Mouse (Mus musculus) bone marrow, adult 2 months (tissue): ENCODE measurements around the gene Lama5. TPM values are rescaled to one million over a fixed set of nuclear protein-coding genes. Genes with fewer than 3 reads are reported as not detected.

Experiments used
- H3K27ac ChIP-seq: fragments of 200-500 bp; 2 replicates; pipeline ENCODE4 v1.5.1; 2012; ENCODE audit warnings: low read depth, mild to moderate bottlenecking, control low read depth, inconsistent platforms, low read length; ENCODE audit not compliant: control insufficient read depth, poor library complexity, insufficient read depth
- H3K4me1 ChIP-seq: fragments of 200-500 bp; 2 replicates; pipeline ENCODE4 v1.6.1; 2011; ENCODE audit warnings: low read length; ENCODE audit not compliant: control insufficient read depth, insufficient read depth
- H3K4me3 ChIP-seq: fragments of 200-500 bp; replicated peaks from 2 replicates; pipeline ENCODE3; 2011; ENCODE audit warnings: mild to moderate bottlenecking, low read depth, low read length, control low read depth; ENCODE audit not compliant: control insufficient read depth
- CTCF ChIP-seq: fragments of 200-500 bp; IDR thresholded peaks from 2 replicates; pipeline ENCODE4 v1.5.1; 2011; ENCODE audit warnings: low read length, control low read depth; ENCODE audit not compliant: control insufficient read depth, insufficient read depth
- POLR2A ChIP-seq: fragments of 200-500 bp; IDR thresholded peaks from 2 replicates; pipeline ENCODE4 v1.6.1; 2011; ENCODE audit warnings: low read depth, mild to moderate bottlenecking, control low read depth, low read length, borderline replicate concordance; ENCODE audit not compliant: control insufficient read depth
- WGBS: fragments of 180-500 bp; shearing (Covaris S2); methylation state at CpG from one replicate; pipeline ENCODE4 v1.1.7; 2018; 5-methylcytosine and 5-hydroxymethylcytosine counted together
- polyA plus RNA-seq: library from polyadenylated mRNA; stranded (reverse); fragments of >200 nt; gene quantifications from 2 replicates; pipeline ENCODE4 v1.2.4, GENCODE M21; 2011; ENCODE audit warnings: low replicate concordance; ENCODE audit not compliant: missing spikeins, insufficient read depth, insufficient read length

Lama5 gene
- polyA plus RNA-seq, 1 experiment = 1.5 TPM

DNA sequence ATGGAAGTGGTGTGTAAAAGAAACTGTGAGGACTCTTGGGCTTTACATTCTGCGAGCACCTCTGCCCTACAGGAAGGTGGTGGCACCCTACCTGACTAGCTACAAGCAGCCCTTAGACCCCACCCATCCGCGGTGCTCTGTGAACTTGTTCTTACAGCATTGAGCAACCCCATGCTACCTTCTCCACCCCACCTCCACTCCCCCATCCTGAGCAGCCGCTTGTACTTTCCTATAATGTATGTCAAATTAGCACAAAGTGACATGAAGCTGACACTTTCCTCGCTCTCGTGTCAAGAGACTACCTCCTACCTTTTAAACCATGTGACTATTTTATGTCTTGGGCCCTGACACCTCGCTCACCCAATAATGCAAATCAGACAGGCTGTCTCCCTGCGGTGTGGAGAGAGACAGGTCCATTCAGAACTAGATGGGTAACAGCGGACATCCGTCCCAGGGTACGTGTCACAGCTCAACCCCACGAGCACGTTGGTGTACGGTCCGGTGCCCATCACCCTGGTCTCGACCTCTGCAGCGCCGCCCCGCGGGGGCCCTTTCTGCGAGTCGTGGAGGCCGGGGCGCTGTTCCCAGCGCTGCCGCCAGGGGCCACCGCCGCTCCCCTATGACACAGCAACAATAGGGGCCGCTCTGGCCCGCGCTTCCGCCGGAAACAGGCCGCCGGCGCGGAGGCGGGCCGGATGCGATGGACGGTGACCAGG lies 54.7 kb downstream of the Lama5 start, which contains the start of gene Adrm1:
Gene Adrm1, plus strand, starts transcription at position 680 of the 716 bp plus-strand sequence.
- H3K27ac ChIP-seq = peak within 1 kb of the TSS; percentile 95
- 5% methylated on average over 41 of the region's 41 CpGs for WGBS
- TF ChIP-seq POLR2A (0 out of 2 replicates have a peak, but pooled peaks have one; percentile 20), CTCF (peak; percentile 73)
- peak within 1 kb of the TSS; percentile 79 for H3K4me3 ChIP-seq
- H3K4me1 ChIP-seq = peaks cover 5% of the 10 kb centered on the region

GRCm38 (mm10) chr2:180170151-180170805 lies 55.4 kb downstream of the Lama5 start:
- no peak for TF ChIP-seq CTCF
- TF ChIP-seq POLR2A = no peak
- Histone ChIP-seq H3K4me1 (peaks cover 5% of the 10 kb centered on the region), H3K27ac (no peak overlapping the region), H3K4me3 (no peak overlapping the region)
- 85% methylated on average over 11 of the region's 11 CpGs for WGBS

- 89% methylated on average over 2 of the region's 2 CpGs for WGBS
- H3K27ac ChIP-seq = no peak overlapping the region
- H3K4me3 ChIP-seq = no peak overlapping the region
- H3K4me1 ChIP-seq = peaks cover 4% of the 10 kb centered on the region
- no peak for TF ChIP-seq CTCF
- TF ChIP-seq POLR2A = no peak
Observed at GRCm38 (mm10) chr2:180166869-180167268, 58.8 kb downstream of the Lama5 start.

- Histone ChIP-seq H3K4me1 (peaks cover 2% of the 10 kb centered on the region; the same call in 1 of the 2 replicates), H3K27ac (no peak overlapping the region), H3K4me3 (no peak overlapping the region)
- WGBS = 92% methylated on average over 2 of the region's 2 CpGs
- TF ChIP-seq CTCF (no peak), POLR2A (no peak)
Observed at GRCm38 (mm10) chr2:180165855-180166254, 59.8 kb downstream of the Lama5 start.

DNA sequence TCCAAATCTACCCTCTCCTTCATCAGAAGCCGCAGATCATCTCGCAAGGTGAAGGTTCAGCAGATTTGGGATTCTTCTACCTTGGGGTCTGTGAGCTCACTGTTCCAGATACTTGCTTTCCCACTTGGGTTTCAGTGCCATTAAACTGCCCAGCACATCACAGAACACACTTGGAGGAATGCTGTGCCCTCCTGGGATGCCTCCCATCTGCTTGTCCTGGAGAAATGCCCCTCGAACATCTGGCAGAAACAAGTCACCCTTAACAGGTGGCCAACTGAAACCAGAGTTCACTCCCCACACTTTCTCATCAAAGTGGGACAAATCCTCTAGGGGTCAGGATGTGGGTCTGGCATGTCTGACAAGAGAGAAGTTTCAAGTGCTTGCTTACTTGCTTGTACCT lies 67.0 kb downstream of the Lama5 start:
- no peak for TF ChIP-seq CTCF
- TF ChIP-seq POLR2A = no peak
- WGBS = 87% methylated on average over 3 of the region's 3 CpGs
- Histone ChIP-seq H3K27ac (no peak overlapping the region), H3K4me1 (no peaks in the 10 kb centered on the region), H3K4me3 (no peak overlapping the region)

GRCm38 (mm10) chr2:180154796-180155195 lies 70.9 kb downstream of the Lama5 start:
- Histone ChIP-seq H3K4me3 (no peak overlapping the region), H3K27ac (no peak overlapping the region), H3K4me1 (no peaks in the 10 kb centered on the region)
- WGBS = 90% methylated on average over 3 of the region's 3 CpGs
- TF ChIP-seq CTCF = no peak
- no peak for TF ChIP-seq POLR2A

GRCm38 (mm10) chr2:180148551-180148950 lies 77.1 kb downstream of the Lama5 start:
- H3K27ac ChIP-seq = no peak overlapping the region
- 83% methylated on average over 9 of the region's 9 CpGs for WGBS
- H3K4me3 ChIP-seq = no peak overlapping the region
- TF ChIP-seq POLR2A (no peak), CTCF (no peak)
- H3K4me1 ChIP-seq = no peaks in the 10 kb centered on the region

DNA sequence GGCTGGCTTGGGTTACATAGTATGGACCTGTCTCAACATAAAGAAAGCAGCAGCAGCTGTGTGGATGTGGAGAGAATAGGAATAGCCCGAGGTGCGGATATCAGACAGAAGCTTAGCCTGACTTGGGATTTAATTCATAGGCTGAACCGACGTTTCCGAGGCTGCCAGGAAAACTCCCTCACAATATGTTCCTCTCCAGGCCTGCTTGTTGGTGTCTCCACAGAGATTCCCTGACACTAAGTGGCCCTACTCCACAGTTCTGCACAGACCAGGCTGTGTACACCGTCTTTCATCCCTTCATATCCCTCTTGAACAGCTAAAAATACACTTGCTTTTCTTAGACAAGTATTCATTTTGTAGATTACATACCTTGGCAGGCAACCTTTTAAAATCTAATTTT lies 78.3 kb downstream of the Lama5 start:
- H3K27ac ChIP-seq = no peak overlapping the region
- no peaks in the 10 kb centered on the region for H3K4me1 ChIP-seq
- 93% methylated on average over 6 of the region's 6 CpGs for WGBS
- no peak overlapping the region for H3K4me3 ChIP-seq
- TF ChIP-seq CTCF (no peak), POLR2A (no peak)

DNA sequence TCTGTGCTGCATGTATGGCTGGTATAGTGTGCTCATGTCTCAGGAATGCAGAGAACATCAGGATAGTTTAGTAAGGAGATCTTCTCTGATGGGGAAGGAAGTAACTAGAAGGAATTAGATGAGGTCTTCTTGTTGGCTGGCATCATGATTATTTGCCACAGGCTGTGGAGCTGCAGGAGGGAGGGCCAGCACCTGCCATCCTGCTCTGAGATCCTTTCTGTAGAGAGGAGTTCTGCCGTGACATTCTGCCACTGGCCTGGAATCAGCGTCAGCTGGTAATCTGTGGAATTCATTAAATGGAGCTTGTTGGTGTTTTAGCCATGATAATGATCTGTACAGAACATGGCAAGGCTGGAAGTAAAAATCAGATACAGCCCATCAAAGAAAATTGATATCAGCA lies 79.6 kb downstream of the Lama5 start:
- no peak overlapping the region for H3K27ac ChIP-seq
- no peak overlapping the region for H3K4me3 ChIP-seq
- H3K4me1 ChIP-seq = no peaks in the 10 kb centered on the region
- TF ChIP-seq POLR2A = no peak
- no peak for TF ChIP-seq CTCF
- 88% methylated on average over 2 of the region's 2 CpGs for WGBS
